Mouse (Mus musculus) heart, embryonic 16.5 days (tissue): ENCODE measurements at regions not wholly inside any gene's neighbourhood (a gene's known extent, or its start where the extent isn't known, plus 50 kb on each side); places are given as distances from the start of the nearest gene placed in this dataset.
A peak's percentile ranks its signal among the peaks of the same experiment; 100 is the strongest.
"Not testable (repeated sequence)": the region's sequence is repeated elsewhere in the genome, so short reads cannot be mapped to it uniquely, and the experiment has no call there.

Experiments used
- ATAC-seq: fragments of 200-750 bp; cut with Nextera tagmentation; replicated peaks from 2 replicates; pipeline ENCODE4 v1.8.0; 2017; ENCODE audit warnings: moderate number of reproducible peaks; ENCODE audit not compliant: insufficient read depth, low FRiP score; ENCODE audit errors: extremely low read depth
- H3K27ac ChIP-seq: fragments of 300-500 bp; sonication (generic); 2 replicates; pipeline ENCODE4 v1.5.1; 2014; ENCODE audit warnings: mild to moderate bottlenecking, low read length, control low read depth, moderate library complexity
- H3K27me3 ChIP-seq: fragments of 300-500 bp; sonication (generic); 2 replicates; pipeline ENCODE4 v1.6.1; 2014; ENCODE audit warnings: low read length, mixed read lengths; ENCODE audit not compliant: control insufficient read depth, insufficient read depth
- H3K36me3 ChIP-seq: fragments of 300-500 bp; sonication (generic); 2 replicates; pipeline ENCODE4 v1.6.1; 2014; ENCODE audit not compliant: control insufficient read depth, insufficient read depth
- H3K4me1 ChIP-seq: fragments of 300-500 bp; sonication (generic); 2 replicates; pipeline ENCODE4 v1.6.1; 2014; ENCODE audit warnings: low read length, mixed read lengths; ENCODE audit not compliant: control insufficient read depth, insufficient read depth
- H3K4me2 ChIP-seq: fragments of 300-500 bp; sonication (generic); 2 replicates; pipeline ENCODE4 v1.6.1; 2014; ENCODE audit warnings: low read depth, mild to moderate bottlenecking, control low read depth, low read length
- H3K4me3 ChIP-seq: fragments of 300-500 bp; sonication (generic); 2 replicates; pipeline ENCODE4 v1.5.1; 2014; ENCODE audit warnings: mild to moderate bottlenecking, control low read depth, low read length
- H3K9ac ChIP-seq: fragments of 300-500 bp; sonication (generic); 2 replicates; pipeline ENCODE4 v1.6.1; 2014; ENCODE audit warnings: low read length, control low read depth
- H3K9me3 ChIP-seq: fragments of 300-500 bp; sonication (generic); replicated peaks from 2 replicates; pipeline ENCODE4 v1.6.1; 2016; ENCODE audit warnings: low read length; ENCODE audit not compliant: control insufficient read depth
- WGBS: fragments of 180-500 bp; shearing (Covaris S2); extraction: QIAGEN DNeasy Blood & Tissue Kit; methylation state at CpG from one replicate; pipeline ENCODE4 v1.1.7; 2014; 5-methylcytosine and 5-hydroxymethylcytosine counted together

DNA sequence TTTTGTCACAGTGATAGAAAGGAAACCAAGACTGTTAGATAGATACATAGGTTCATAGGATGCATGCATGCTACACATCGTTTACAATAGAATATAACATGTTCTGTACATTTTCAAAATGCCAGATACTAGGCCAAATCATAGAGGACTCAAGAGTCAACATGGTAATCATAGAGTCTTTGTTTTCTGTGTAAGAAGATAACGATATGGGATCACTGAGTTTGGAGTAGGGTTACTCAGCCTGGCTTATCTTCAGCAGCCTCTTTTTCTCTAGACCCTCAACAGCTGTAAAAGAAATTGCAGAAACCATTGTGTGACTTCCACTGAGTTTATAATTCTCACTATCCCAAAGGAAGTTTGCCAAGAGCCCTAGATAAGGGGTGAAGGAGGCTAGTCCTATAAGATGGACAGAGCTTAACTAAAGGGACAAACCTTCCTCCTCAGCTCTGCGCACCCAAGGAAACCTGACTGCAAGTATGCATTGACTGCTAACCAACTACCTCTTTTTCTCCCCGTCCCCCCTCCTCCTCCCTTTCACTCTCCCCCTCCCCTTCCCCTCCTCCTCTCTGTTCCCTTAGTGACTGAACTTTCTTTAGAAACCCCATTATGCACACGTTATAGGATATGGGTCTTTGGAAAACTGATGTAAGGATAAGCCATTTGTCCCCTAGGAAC lies 160.8 kb downstream of the Stard3nl start:
- no peak overlapping the region for H3K4me2 ChIP-seq
- WGBS, result 52% methylated on average over 5 of the region's 5 CpGs
- H3K9me3 ChIP-seq, result no peaks in the 10 kb centered on the region
- no peak overlapping the region for H3K9ac ChIP-seq
- H3K27me3 ChIP-seq, result no peaks in the 10 kb centered on the region
- H3K4me1 ChIP-seq, result no peaks in the 10 kb centered on the region
- H3K4me3 ChIP-seq, result no peak overlapping the region
- H3K36me3 ChIP-seq, result no peaks in the 10 kb centered on the region
- H3K27ac ChIP-seq, result no peak overlapping the region
- no peak for ATAC-seq

DNA sequence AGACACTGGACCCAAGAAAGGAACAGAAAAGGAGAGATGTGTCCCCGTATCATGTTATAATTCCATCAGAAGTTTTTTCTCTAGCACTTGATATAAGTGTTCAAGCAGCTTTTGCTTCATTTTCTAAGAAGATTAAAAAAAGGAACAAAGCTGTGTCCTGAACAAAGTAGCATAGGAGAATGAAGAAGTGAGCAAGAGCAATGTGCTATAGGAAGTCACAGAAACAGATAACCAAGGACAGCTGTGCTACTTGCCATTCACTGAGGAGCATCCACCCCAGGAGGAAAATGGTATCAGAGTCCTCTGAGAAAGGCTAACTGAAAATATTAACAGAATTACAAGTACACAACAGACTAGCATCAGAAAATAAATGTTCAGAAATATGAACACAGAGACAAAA lies 175.6 kb downstream of the Stard3nl start:
- WGBS, result 74% methylated on average over 1 of the region's 1 CpGs
- not testable (repeated sequence) for H3K9ac ChIP-seq, H3K4me2 ChIP-seq, H3K4me1 ChIP-seq, H3K27me3 ChIP-seq, ATAC-seq, H3K27ac ChIP-seq, H3K4me3 ChIP-seq, H3K36me3 ChIP-seq, H3K9me3 ChIP-seq

DNA sequence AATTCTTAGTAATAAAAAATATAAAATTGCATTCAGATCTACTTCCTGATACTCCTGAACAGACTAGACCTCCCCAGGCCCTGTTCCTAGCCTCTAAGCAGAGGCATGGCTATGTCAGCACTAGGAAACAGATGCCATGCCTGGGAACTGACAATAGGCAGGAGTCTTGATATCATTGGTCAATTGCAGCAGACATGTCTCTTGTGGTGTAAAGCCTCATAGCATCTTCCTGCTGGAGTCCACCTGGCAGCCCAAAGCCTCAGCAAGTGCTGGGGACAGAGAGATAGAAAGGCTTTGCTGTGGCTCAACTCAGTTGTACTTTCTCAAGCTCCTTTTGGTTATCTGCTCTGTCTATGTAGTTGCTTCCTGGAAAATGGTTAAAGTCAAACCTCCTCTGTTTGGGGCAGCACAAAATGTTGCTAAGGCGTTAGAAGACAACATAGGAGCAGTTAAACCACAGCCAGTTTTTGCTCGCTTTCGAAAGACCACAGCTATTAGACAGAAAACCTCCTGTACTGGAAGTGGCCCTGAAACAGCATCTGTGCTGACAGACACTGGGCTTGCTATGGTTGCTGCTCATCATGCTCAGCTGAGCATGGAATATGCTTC lies 176.1 kb downstream of the Stard3nl start:
- peak; percentile 41; the same call in 1 of the 2 replicates for ATAC-seq
- H3K9ac ChIP-seq, H3K27ac ChIP-seq, H3K4me3 ChIP-seq, H3K27me3 ChIP-seq, H3K9me3 ChIP-seq, H3K4me1 ChIP-seq, H3K4me2 ChIP-seq, H3K36me3 ChIP-seq: not testable (repeated sequence)
- WGBS, result 76% methylated on average over 3 of the region's 3 CpGs

DNA sequence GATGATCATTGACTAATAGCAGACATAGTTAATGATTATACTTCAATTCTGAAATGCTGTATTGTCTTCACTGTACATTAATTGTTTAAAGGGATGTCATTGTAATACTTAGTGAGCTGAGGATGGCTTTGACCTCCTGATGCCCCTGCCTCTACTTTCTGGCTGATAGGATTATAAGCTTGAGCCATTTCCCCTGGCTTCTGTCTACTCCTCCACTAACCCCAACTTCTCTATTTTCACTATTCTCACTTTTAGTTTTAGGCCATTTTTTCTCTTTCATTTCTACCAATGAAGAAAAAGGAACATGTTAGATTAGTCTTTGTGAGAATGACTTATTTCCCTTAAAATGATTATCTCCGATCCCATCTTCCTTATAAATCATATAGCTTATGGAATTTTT lies 190.9 kb downstream of the Stard3nl start:
- no peak overlapping the region for H3K27ac ChIP-seq
- H3K36me3 ChIP-seq, result no peaks in the 10 kb centered on the region
- no peak for ATAC-seq
- no peaks in the 10 kb centered on the region for H3K9me3 ChIP-seq
- no peak overlapping the region for H3K9ac ChIP-seq
- H3K4me1 ChIP-seq, result no peaks in the 10 kb centered on the region
- 80% methylated on average over 1 of the region's 1 CpGs for WGBS
- no peak overlapping the region for H3K4me3 ChIP-seq
- no peak overlapping the region for H3K4me2 ChIP-seq
- no peaks in the 10 kb centered on the region for H3K27me3 ChIP-seq

DNA sequence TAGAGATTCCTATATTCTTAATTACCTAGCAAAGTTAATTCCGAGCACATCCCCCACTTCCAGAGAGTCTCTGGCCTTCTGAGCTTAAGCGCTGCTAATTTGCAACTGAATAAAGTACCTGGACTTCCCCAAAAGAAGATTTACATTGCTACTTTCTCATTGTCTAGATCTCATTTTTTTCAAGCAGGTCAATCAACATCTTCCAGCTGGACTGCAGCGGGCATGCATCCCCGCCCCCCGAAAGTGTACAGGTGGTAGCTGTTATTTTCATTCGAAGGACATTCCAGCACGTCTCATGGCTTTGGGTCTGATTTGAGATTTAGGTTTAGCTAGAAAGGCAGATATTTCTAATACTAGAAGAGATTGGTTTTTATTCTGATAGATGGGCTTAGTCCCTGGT lies 193.3 kb downstream of the Stard3nl start:
- not testable (repeated sequence) for H3K27ac ChIP-seq, H3K4me2 ChIP-seq, H3K4me1 ChIP-seq, H3K36me3 ChIP-seq, ATAC-seq, H3K27me3 ChIP-seq, H3K4me3 ChIP-seq, H3K9me3 ChIP-seq, H3K9ac ChIP-seq
- WGBS, result 86% methylated on average over 7 of the region's 7 CpGs
